Mouse (Mus musculus) liver, embryonic 16.5 days (tissue): ENCODE measurements at regions not wholly inside any gene's neighbourhood (a gene's known extent, or its start where the extent isn't known, plus 50 kb on each side); places are given as distances from the start of the nearest gene placed in this dataset.

Source experiments
- ATAC-seq: fragments of 200-750 bp; cut with Nextera tagmentation; 2 replicates; pipeline ENCODE4 v1.8.0; 2017; ENCODE audit warnings: low read depth, mild to moderate bottlenecking, moderate number of reproducible peaks, moderate library complexity
- H3K27ac ChIP-seq: fragments of 300-500 bp; sonication (generic); 2 replicates; pipeline ENCODE4 v1.5.1; 2014; ENCODE audit warnings: mild to moderate bottlenecking, low read length
- H3K27me3 ChIP-seq: fragments of 300-500 bp; sonication (generic); 2 replicates; pipeline ENCODE4 v1.6.1; 2014; ENCODE audit warnings: low read depth, low read length, mixed read lengths; ENCODE audit not compliant: control insufficient read depth, insufficient read depth
- H3K36me3 ChIP-seq: fragments of 300-500 bp; sonication (generic); 2 replicates; pipeline ENCODE4 v1.6.1; 2014; ENCODE audit warnings: mild to moderate bottlenecking; ENCODE audit not compliant: control insufficient read depth, insufficient read depth
- H3K4me1 ChIP-seq: fragments of 300-500 bp; sonication (generic); 2 replicates; pipeline ENCODE4 v1.6.1; 2014; ENCODE audit warnings: low read depth, low read length, mixed read lengths; ENCODE audit not compliant: control insufficient read depth
- H3K4me2 ChIP-seq: fragments of 300-500 bp; sonication (generic); 2 replicates; pipeline ENCODE4 v1.6.1; 2014; ENCODE audit warnings: low read depth, low read length, mixed read lengths
- H3K4me3 ChIP-seq: fragments of 300-500 bp; sonication (generic); 2 replicates; pipeline ENCODE4 v1.5.1; 2014; ENCODE audit warnings: low read depth, mild to moderate bottlenecking, low read length
- H3K9ac ChIP-seq: fragments of 300-500 bp; sonication (generic); 2 replicates; pipeline ENCODE4 v1.6.1; 2014; ENCODE audit warnings: low read depth, low read length
- H3K9me3 ChIP-seq: fragments of 300-500 bp; sonication (generic); replicated peaks from 2 replicates; pipeline ENCODE4 v1.6.1; 2016; ENCODE audit warnings: low read length; ENCODE audit not compliant: control insufficient read depth
- WGBS: fragments of 180-500 bp; shearing (Covaris S2); extraction: QIAGEN DNeasy Blood & Tissue Kit; methylation state at CpG from one replicate; pipeline ENCODE4 v1.1.7; 2014; ENCODE audit not compliant: insufficient replicate concordance; 5-methylcytosine and 5-hydroxymethylcytosine counted together

GRCm38 (mm10) chr15:61879408-61879807, 956.6 kb upstream of the A1bg start:
- H3K4me3 ChIP-seq, result no peak overlapping the region
- no peak overlapping the region for H3K9ac ChIP-seq
- no peaks in the 10 kb centered on the region for H3K27me3 ChIP-seq
- H3K36me3 ChIP-seq, result no peaks in the 10 kb centered on the region
- no peak overlapping the region for H3K4me2 ChIP-seq
- 61% methylated on average over 3 of the region's 3 CpGs for WGBS
- no peaks in the 10 kb centered on the region for H3K9me3 ChIP-seq
- no peak for ATAC-seq
- no peaks in the 10 kb centered on the region for H3K4me1 ChIP-seq
- no peak overlapping the region for H3K27ac ChIP-seq

GRCm38 (mm10) chr15:61873047-61873446, 950.2 kb upstream of the A1bg start:
- ATAC-seq, result no peak

DNA sequence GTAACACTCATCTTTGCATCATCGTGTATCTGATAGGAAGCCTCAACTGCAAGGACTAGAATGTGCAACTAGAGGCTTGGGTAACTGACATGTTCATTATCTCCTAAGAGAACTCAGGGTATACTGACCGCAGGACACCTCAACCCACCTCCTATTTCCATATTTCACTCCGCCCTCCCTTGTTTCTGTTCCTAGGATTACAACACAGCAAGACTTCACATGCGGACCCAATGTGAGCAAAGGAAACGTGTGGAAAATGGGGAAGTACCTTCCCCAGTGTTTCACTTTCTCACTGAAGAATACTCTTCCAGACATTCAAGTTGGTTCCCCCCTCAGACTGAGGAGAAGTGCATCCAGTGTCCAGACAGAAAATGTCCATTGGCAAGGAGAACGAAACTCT, 937.9 kb upstream of the A1bg start:
- no peaks in the 10 kb centered on the region for H3K9me3 ChIP-seq

More at GRCm38 (mm10) chr15:61873047-61873446, 950.2 kb upstream of the A1bg start:
- no peaks in the 10 kb centered on the region for H3K36me3 ChIP-seq
- no peak overlapping the region for H3K27ac ChIP-seq
- no peak overlapping the region for H3K4me3 ChIP-seq
- H3K27me3 ChIP-seq, result no peaks in the 10 kb centered on the region
- no peaks in the 10 kb centered on the region for H3K9me3 ChIP-seq
- no peaks in the 10 kb centered on the region for H3K4me1 ChIP-seq
- 42% methylated on average over 2 of the region's 2 CpGs for WGBS
- no peak overlapping the region for H3K4me2 ChIP-seq
- no peak overlapping the region for H3K9ac ChIP-seq

DNA sequence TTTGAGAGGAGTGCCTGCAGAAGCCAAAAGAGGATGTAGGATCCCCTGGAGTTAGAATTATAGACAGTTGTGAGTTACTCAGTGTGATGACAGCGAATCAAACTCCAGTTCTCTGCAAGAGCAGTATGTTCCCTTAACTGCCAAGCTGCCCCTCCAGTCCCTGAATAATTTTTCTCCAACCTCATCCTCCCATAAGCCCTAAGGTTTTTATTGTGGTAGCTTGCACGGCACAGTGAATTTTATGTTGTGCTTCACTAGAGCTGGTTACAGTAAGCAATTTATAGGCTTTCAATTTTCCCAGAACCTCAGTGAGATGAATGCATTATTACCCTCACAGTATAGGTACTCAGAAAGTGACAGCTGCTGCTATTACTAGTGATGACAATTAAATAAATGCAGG, 933.1 kb upstream of the A1bg start:
- Histone ChIP-seq H3K9ac (no peak overlapping the region), H3K9me3 (no peaks in the 10 kb centered on the region), H3K36me3 (no peaks in the 10 kb centered on the region), H3K4me3 (no peak overlapping the region), H3K4me2 (no peak overlapping the region), H3K27me3 (no peaks in the 10 kb centered on the region), H3K27ac (no peak overlapping the region), H3K4me1 (no peaks in the 10 kb centered on the region)
- WGBS, result 60% methylated on average over 2 of the region's 2 CpGs
- no peak for ATAC-seq

More for the DNA sequence above, 937.9 kb upstream of the A1bg start:
- H3K4me3 ChIP-seq, result no peak overlapping the region
- H3K9ac ChIP-seq, result no peak overlapping the region
- H3K27ac ChIP-seq, result no peak overlapping the region
- no peak for ATAC-seq
- H3K36me3 ChIP-seq, result no peaks in the 10 kb centered on the region
- WGBS, result 45% methylated on average over 6 of the region's 6 CpGs
- H3K4me1 ChIP-seq, result no peaks in the 10 kb centered on the region
- H3K27me3 ChIP-seq, result no peaks in the 10 kb centered on the region
- H3K4me2 ChIP-seq, result no peak overlapping the region

DNA sequence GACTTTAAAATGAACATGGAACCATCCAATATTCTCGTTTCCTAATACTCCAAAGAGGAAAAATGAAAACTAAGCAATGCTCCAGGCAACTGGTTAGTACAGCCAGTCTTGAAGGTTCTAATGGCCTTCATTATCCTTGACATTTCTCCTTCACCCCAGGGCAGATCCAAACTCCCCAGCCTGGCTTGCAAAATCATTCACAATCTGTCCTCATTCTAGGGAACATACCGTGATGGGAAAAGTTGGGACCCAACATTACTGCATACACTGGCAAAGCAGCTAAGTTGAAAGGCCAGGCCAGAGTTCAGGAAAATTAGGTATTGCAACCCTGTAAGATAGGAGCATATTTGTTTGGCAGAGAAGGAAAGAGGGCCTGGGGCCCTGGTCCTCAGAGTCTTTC, 889.9 kb upstream of the A1bg start:
- Histone ChIP-seq H3K36me3 (no peaks in the 10 kb centered on the region), H3K4me3 (no peak overlapping the region), H3K27me3 (no peaks in the 10 kb centered on the region), H3K4me1 (no peaks in the 10 kb centered on the region), H3K9me3 (no peaks in the 10 kb centered on the region), H3K4me2 (no peak overlapping the region), H3K27ac (no peak overlapping the region), H3K9ac (no peak overlapping the region)
- ATAC-seq, result no peak
- WGBS, result 45% methylated on average over 2 of the region's 2 CpGs

GRCm38 (mm10) chr15:61805379-61805778, 882.6 kb upstream of the A1bg start:
- Histone ChIP-seq H3K9ac (no peak overlapping the region), H3K27me3 (no peaks in the 10 kb centered on the region), H3K4me1 (no peaks in the 10 kb centered on the region), H3K4me2 (no peak overlapping the region), H3K36me3 (no peaks in the 10 kb centered on the region), H3K27ac (no peak overlapping the region), H3K4me3 (no peak overlapping the region), H3K9me3 (no peaks in the 10 kb centered on the region)
- no peak for ATAC-seq
- 27% methylated on average over 2 of the region's 2 CpGs for WGBS

DNA sequence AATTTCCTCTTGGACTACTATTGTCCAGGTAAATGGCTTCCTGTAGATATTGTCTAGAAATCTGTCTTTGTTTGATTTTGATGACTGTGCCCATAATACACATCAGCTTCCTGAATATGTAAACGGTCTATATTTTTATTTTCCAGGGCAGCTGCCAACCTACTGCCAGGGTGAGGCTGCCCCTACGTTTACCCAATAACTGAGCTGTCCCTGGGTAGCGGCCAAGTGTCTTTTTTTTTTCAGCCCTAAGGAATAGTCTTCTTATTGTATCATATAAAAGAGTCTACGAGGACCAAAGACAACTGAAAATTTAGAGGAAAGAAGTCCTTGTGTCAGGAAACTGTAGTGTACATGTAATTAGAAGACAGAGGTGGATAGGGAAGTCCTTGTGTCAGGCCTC, 877.3 kb upstream of the A1bg start:
- Histone ChIP-seq H3K4me3 (no peak overlapping the region), H3K27ac (no peak overlapping the region), H3K9ac (no peak overlapping the region), H3K4me1 (no peaks in the 10 kb centered on the region), H3K9me3 (no peaks in the 10 kb centered on the region), H3K27me3 (no peaks in the 10 kb centered on the region), H3K36me3 (no peaks in the 10 kb centered on the region), H3K4me2 (no peak overlapping the region)
- ATAC-seq, result no peak
- WGBS, result 56% methylated on average over 4 of the region's 4 CpGs

DNA sequence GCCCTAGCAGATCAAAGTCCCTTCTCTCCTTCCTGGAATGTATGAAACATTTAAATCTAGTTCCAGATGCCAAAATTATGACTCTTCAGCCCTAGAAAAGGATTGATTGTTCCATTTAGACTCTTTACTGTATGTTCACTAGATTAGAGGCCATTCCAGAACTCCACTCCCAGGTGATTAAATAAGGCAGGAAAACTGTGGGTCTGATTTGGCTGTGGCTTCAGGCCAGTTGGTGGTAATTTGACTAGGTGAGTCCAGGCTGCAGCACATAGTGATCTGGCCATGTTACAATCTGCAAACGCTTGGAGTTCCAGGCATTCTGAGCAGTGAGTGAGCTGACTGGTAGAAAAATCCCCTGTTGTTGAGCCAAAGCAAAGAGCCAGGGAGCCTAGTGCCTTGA, 875.0 kb upstream of the A1bg start:
- ATAC-seq, result no peak
- H3K4me3 ChIP-seq, result no peak overlapping the region
- no peaks in the 10 kb centered on the region for H3K9me3 ChIP-seq
- H3K36me3 ChIP-seq, result no peaks in the 10 kb centered on the region
- no peak overlapping the region for H3K9ac ChIP-seq
- WGBS, result 47% methylated on average over 1 of the region's 1 CpGs
- H3K4me2 ChIP-seq, result no peak overlapping the region
- no peak overlapping the region for H3K27ac ChIP-seq
- H3K4me1 ChIP-seq, result no peaks in the 10 kb centered on the region
- no peaks in the 10 kb centered on the region for H3K27me3 ChIP-seq

- no peaks in the 10 kb centered on the region for H3K27me3 ChIP-seq
- H3K9me3 ChIP-seq, result no peaks in the 10 kb centered on the region
- H3K27ac ChIP-seq, result no peak overlapping the region
- H3K36me3 ChIP-seq, result no peaks in the 10 kb centered on the region
- H3K4me1 ChIP-seq, result no peaks in the 10 kb centered on the region
- H3K4me2 ChIP-seq, result no peak overlapping the region
- no peak overlapping the region for H3K9ac ChIP-seq
- no peak for ATAC-seq
- WGBS, result 46% methylated on average over 3 of the region's 3 CpGs
- H3K4me3 ChIP-seq, result no peak overlapping the region
Observed at GRCm38 (mm10) chr15:61794506-61794905, 871.7 kb upstream of the A1bg start.
